Mouse (Mus musculus) forebrain, embryonic 12.5 days (tissue): ENCODE results near the gene Tusc2. TPM values are rescaled to one million over a fixed set of nuclear protein-coding genes. Genes with fewer than 3 reads are reported as not detected.
"Not testable (repeated sequence)": the region's sequence is repeated elsewhere in the genome, so short reads cannot be mapped to it uniquely, and the experiment has no call there.

Source experiments
- ATAC-seq: fragments of 200-750 bp; cut with Nextera tagmentation; 2 replicates; pipeline ENCODE4 v1.8.0; 2017; ENCODE audit warnings: moderate TSS enrichment; ENCODE audit not compliant: low FRiP score
- H3K27ac ChIP-seq: fragments of 300-500 bp; sonication (generic); 2 replicates; pipeline ENCODE4 v1.5.1; 2016; ENCODE audit warnings: mild to moderate bottlenecking
- H3K27me3 ChIP-seq: fragments of 300-500 bp; sonication (generic); 2 replicates; pipeline ENCODE4 v1.6.1; 2016; ENCODE audit warnings: mild to moderate bottlenecking
- H3K36me3 ChIP-seq: fragments of 300-500 bp; sonication (generic); replicated peaks from 2 replicates; pipeline ENCODE4 v1.6.1; 2016; ENCODE audit warnings: mild to moderate bottlenecking
- H3K4me1 ChIP-seq: fragments of 300-500 bp; sonication (generic); 2 replicates; pipeline ENCODE4 v1.6.1; 2016
- H3K4me2 ChIP-seq: fragments of 300-500 bp; sonication (generic); 2 replicates; pipeline ENCODE4 v1.6.1; 2016; ENCODE audit warnings: mild to moderate bottlenecking, moderate library complexity
- H3K4me3 ChIP-seq: fragments of 300-500 bp; sonication (generic); replicated peaks from 2 replicates; pipeline ENCODE4 v1.5.1; 2016; ENCODE audit warnings: mild to moderate bottlenecking
- H3K9ac ChIP-seq: fragments of 300-500 bp; sonication (generic); 2 replicates; pipeline ENCODE4 v1.6.1; 2016; ENCODE audit warnings: mild to moderate bottlenecking
- H3K9me3 ChIP-seq: fragments of 300-500 bp; sonication (generic); 2 replicates; pipeline ENCODE4 v1.6.1; 2016
- WGBS: fragments of 180-500 bp; shearing (Covaris S2); methylation state at CpG from one replicate; pipeline ENCODE4 v1.1.7; 2016; 5-methylcytosine and 5-hydroxymethylcytosine counted together
- polyA plus RNA-seq: library from polyadenylated mRNA; unstranded; fragments of >200 nt; fragmentation: Nextera tagmentation; extraction: Ambion mirVana; gene quantifications from 2 replicates; pipeline ENCODE4 v1.2.1, GENCODE M21; 2016

The Tusc2 gene
- polyA plus RNA-seq, 1 experiment from 2014 or later, result 77.2 TPM

- H3K9ac ChIP-seq, result no peak overlapping the region
- H3K27ac ChIP-seq, result no peak overlapping the region
- no peaks in the 10 kb centered on the region for H3K27me3 ChIP-seq
- no peaks in the 10 kb centered on the region for H3K9me3 ChIP-seq
- no peak overlapping the region for H3K4me3 ChIP-seq
- H3K36me3 ChIP-seq, result peaks cover 48% of the 10 kb centered on the region
- H3K4me1 ChIP-seq, result peaks cover 54% of the 10 kb centered on the region
- WGBS, result 90% methylated on average over 2 of the region's 2 CpGs
- ATAC-seq, result no peak
- H3K4me2 ChIP-seq, result no peak overlapping the region
These were observed 9.2 kb downstream of the Tusc2 start for GRCm38 (mm10) chr9:107572327-107572662.

GRCm38 (mm10) chr9:107573774-107574173 lies 10.7 kb downstream of the Tusc2 start:
- not testable (repeated sequence) for ATAC-seq, H3K4me2 ChIP-seq
- H3K4me1 ChIP-seq, result peaks cover 47% of the 10 kb centered on the region

DNA sequence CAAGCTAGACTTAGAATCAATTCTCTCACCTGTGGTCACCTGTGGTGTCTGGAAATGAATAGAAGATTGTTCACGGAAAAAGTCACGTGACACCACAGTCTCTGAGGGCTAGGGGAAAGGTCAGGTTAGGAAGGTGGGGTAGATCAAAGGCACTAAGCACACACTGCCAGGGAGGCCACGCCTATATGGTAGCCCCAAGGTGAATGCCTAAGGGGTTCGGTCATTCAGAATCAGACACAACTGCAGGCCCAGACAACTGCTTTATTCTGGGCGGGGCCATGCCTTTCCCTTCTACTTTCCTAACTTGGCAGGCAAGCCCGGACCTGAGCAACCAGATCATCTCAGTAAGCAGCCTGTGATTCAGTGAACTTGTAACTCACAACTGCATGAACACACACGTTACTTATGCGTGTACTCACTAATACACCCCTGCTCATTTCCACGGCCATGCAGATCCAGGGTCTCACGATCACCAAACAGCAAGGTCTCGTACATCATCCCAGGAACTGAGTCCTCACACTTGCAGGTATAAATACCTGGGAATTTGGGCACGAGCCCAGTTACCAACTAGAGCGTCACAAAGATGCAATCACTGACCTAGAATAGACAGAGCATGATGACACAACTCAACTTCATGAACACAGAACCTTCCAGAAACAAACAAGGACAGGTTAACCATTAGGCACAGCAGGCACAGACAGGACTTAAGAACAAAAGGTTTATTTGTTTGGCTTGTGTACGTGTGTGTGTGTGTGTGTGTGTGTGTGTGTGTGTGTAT lies 12.7 kb downstream of the Tusc2 start:
- Histone ChIP-seq H3K9ac (no peak overlapping the region), H3K27ac (peak overlapping the region; percentile 57; the same call in 1 of the 2 replicates)
- ATAC-seq, result no peak

More at GRCm38 (mm10) chr9:107573774-107574173, 10.7 kb downstream of the Tusc2 start:
- H3K4me3 ChIP-seq, H3K9ac ChIP-seq, H3K27me3 ChIP-seq, H3K27ac ChIP-seq, H3K9me3 ChIP-seq: not testable (repeated sequence)
- 82% methylated on average over 6 of the region's 6 CpGs for WGBS
- peaks cover 48% of the 10 kb centered on the region for H3K36me3 ChIP-seq

DNA sequence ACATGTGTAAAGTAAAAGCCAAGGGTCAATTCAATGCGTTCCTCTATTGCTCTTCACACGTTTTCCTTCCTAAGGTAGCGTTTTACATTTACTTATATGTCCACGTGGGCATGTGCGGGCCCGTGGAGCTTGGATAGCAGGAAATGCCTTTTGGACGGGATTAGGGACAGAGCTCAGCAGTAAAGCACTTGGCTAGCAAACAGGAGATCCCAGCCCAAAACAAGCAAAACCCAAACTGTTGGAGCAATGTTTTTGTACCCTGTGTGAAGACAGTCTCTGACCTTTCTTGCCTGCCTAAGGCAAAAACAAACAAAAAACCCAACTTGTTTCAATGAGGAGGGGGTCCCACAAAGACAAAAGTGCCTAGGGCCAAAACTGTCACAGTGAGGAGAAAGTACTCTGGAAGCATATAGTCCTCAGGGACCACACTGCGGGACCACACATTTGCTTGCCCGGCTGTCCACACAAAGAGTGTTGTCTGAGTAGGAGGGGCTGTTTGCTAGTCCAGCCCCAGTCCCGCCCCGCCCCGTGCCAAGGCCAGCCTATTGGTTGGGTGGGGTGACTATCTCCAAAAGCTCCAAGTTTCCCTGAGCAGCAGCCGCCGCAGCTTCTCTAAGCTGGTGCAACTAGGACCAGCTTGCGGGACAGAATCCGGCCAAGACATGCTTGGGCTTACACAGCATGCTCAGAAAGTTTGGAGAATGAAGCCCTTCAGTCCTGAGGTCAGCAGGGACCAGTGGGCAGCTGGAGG lies 13.5 kb downstream of the Tusc2 start, which contains the start of gene Hyal1:
Gene Hyal1, plus strand, starts transcription at position 571 of the 751 bp plus-strand sequence.
- Histone ChIP-seq H3K36me3 (peaks cover 36% of the 10 kb centered on the region), H3K4me2 (peak within 1 kb of the TSS; percentile 46), H3K9me3 (no peaks in the 10 kb centered on the region), H3K27ac (peak within 1 kb of the TSS; percentile 57), H3K27me3 (no peaks in the 10 kb centered on the region), H3K9ac (peak within 1 kb of the TSS; percentile 41; the same call in 1 of the 2 replicates), H3K4me1 (peaks cover 48% of the 10 kb centered on the region), H3K4me3 (peak within 1 kb of the TSS; percentile 28)
- peak; percentile 77 for ATAC-seq
- 28% methylated on average over 16 of the region's 16 CpGs for WGBS

More for the DNA sequence above, 12.7 kb downstream of the Tusc2 start:
- no peak overlapping the region for H3K4me2 ChIP-seq
- no peak overlapping the region for H3K4me3 ChIP-seq
- H3K27me3 ChIP-seq, result no peaks in the 10 kb centered on the region
- peaks cover 43% of the 10 kb centered on the region for H3K36me3 ChIP-seq
- H3K4me1 ChIP-seq, result peaks cover 50% of the 10 kb centered on the region
- 91% methylated on average over 14 of the region's 14 CpGs for WGBS
- H3K9me3 ChIP-seq, result no peaks in the 10 kb centered on the region

- no peak overlapping the region for H3K9ac ChIP-seq
- no peak for ATAC-seq
- H3K4me1 ChIP-seq, result peaks cover 49% of the 10 kb centered on the region
- no peaks in the 10 kb centered on the region for H3K27me3 ChIP-seq
- peaks cover 22% of the 10 kb centered on the region for H3K36me3 ChIP-seq
- H3K4me3 ChIP-seq, result no peak overlapping the region
- no peak overlapping the region for H3K27ac ChIP-seq
- H3K9me3 ChIP-seq, result no peaks in the 10 kb centered on the region
- H3K4me2 ChIP-seq, result no peak overlapping the region
- whole genome bisulfite sequencing, result 92% methylated on average over 10 of the region's 10 CpGs
These were observed 14.8 kb downstream of the Tusc2 start for GRCm38 (mm10) chr9:107577871-107578270.

DNA sequence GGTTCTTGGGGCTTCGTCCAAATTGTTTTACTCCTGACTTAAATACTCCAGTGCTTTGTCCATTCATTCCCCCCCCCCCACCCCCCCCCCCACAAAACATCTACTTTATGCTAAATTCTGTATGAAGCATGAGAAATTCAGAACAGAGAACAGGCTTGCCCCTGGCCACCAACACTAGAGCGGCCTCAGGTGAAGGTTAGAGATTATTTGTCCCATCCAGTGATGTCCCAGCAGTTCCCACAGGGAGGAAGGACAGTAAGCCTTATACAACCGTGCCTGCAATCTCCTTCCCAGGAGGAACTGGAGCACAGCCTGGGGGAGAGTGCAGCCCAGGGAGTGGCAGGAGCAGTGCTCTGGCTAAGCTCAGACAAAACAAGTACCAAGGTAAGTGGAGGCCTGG lies 15.5 kb downstream of the Tusc2 start, which contains the start of gene Naa80:
Gene Naa80, plus strand, starts transcription at position 301 of the 400 bp plus-strand sequence.
- peaks cover 22% of the 10 kb centered on the region for H3K36me3 ChIP-seq
- H3K27ac ChIP-seq, result no peak within 1 kb of the TSS
- no peak for ATAC-seq
- no peak within 1 kb of the TSS for H3K4me3 ChIP-seq
- H3K4me1 ChIP-seq, result peaks cover 49% of the 10 kb centered on the region
- 80% methylated on average over 3 of the region's 3 CpGs for WGBS
- H3K4me2 ChIP-seq, result no peak within 1 kb of the TSS
- H3K9me3 ChIP-seq, result no peaks in the 10 kb centered on the region
- no peaks in the 10 kb centered on the region for H3K27me3 ChIP-seq
- H3K9ac ChIP-seq, result peak within 1 kb of the TSS; percentile 2; the same call in 1 of the 2 replicates

DNA sequence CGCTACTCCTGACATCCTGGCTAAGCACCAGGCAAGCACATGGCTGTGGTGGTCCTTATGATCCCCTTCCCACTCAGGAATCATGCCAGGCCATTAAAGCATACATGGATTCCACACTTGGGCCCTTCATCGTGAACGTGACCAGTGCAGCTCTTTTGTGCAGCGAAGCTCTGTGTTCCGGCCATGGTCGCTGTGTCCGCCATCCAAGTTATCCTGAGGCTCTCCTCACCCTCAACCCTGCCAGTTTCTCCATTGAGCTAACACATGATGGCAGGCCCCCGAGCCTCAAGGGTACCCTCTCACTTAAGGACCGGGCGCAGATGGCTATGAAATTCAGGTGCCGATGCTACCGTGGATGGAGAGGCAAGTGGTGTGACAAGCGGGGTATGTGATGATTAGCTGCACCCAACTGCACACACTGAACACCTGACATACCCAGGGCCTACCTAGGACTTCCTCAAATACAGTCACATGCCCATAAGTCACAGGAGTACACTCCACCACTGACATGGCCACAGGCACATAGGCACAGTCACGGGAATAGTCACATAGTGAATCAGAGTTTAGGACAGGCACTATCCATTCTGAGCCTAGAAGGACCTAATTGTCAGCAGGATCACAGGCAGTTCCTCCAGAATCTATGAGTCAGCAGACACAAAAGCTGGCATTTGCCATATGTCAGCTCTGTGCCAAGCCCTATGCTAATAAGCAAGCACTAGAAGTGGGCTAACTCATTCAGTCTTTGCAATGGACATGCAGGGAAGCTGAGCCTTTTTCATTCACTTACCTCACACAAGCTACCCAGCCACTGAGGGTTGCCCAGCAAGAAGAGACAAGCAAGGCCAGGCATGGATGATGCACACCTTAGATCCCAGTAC lies 16.2 kb downstream of the Tusc2 start:
- Histone ChIP-seq H3K9me3 (no peaks in the 10 kb centered on the region), H3K9ac (peak overlapping the region; percentile 2; the same call in 1 of the 2 replicates), H3K27ac (no peak overlapping the region), H3K4me2 (no peak overlapping the region), H3K36me3 (peaks cover 20% of the 10 kb centered on the region), H3K27me3 (no peaks in the 10 kb centered on the region), H3K4me3 (no peak overlapping the region), H3K4me1 (peaks cover 49% of the 10 kb centered on the region)
- WGBS, result 92% methylated on average over 14 of the region's 14 CpGs
- no peak for ATAC-seq

- peak; percentile 78 for ATAC-seq
- Histone ChIP-seq H3K4me3 (peak within 1 kb of the TSS; percentile 61), H3K9me3 (no peaks in the 10 kb centered on the region), H3K27ac (peak within 1 kb of the TSS; percentile 88), H3K4me2 (peak within 1 kb of the TSS; percentile 92), H3K27me3 (no peaks in the 10 kb centered on the region), H3K9ac (peak within 1 kb of the TSS; percentile 77), H3K36me3 (peaks cover 10% of the 10 kb centered on the region), H3K4me1 (peaks cover 49% of the 10 kb centered on the region)
- 1% methylated on average over 32 of the region's 32 CpGs for WGBS
These were observed 17.7 kb downstream of the Tusc2 start, which contains the start of gene Hyal3 for GRCm38 (mm10) chr9:107580501-107581317. Gene Hyal3, plus strand, starts transcription at chr9:107580818.

- H3K9ac ChIP-seq, result peak overlapping the region; percentile 77
- H3K27ac ChIP-seq, result no peak overlapping the region
- peaks cover 42% of the 10 kb centered on the region for H3K4me1 ChIP-seq
- ATAC-seq, result no peak
- WGBS, result 81% methylated on average over 4 of the region's 4 CpGs
- H3K27me3 ChIP-seq, result no peaks in the 10 kb centered on the region
- H3K9me3 ChIP-seq, result no peaks in the 10 kb centered on the region
- H3K36me3 ChIP-seq, result peaks cover 10% of the 10 kb centered on the region
- peak overlapping the region; percentile 61 for H3K4me3 ChIP-seq
- H3K4me2 ChIP-seq, result peak overlapping the region; percentile 92
These were observed 18.5 kb downstream of the Tusc2 start for GRCm38 (mm10) chr9:107581584-107581983.

DNA sequence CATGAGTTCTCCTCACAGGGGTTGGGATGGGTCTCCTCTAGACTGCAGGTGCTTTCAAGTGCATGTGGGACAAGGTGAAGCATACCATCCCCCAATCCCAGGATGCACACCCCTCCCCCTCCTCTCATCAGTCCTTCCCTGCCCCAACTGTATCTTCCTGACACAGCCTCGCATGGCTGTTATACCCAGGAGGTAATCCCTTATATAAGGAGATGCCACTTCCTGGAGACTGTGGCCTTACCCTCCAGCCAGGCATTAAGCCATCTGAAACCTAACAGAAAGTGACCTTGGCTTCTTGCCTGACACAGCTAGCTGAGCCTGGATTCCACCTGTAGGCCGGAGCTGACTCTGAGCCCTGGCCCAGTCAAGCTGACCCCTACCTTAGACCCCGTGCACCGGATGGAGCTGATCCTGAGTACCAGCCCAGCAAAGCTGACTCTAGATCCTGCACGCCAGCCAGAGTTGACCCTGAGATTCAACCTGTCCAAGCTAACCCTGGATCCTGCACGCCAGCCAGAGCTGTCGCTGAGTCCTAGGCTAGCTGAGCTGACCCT lies 19.5 kb downstream of the Tusc2 start:
- H3K9ac ChIP-seq, result no peak overlapping the region
- WGBS, result 89% methylated on average over 7 of the region's 7 CpGs
- H3K27me3 ChIP-seq, result no peaks in the 10 kb centered on the region
- no peak overlapping the region for H3K27ac ChIP-seq
- H3K9me3 ChIP-seq, result no peaks in the 10 kb centered on the region
- no peak overlapping the region for H3K4me2 ChIP-seq
- H3K4me1 ChIP-seq, result peaks cover 32% of the 10 kb centered on the region
- ATAC-seq, result no peak
- no peak overlapping the region for H3K4me3 ChIP-seq
- H3K36me3 ChIP-seq, result peaks cover 10% of the 10 kb centered on the region

DNA sequence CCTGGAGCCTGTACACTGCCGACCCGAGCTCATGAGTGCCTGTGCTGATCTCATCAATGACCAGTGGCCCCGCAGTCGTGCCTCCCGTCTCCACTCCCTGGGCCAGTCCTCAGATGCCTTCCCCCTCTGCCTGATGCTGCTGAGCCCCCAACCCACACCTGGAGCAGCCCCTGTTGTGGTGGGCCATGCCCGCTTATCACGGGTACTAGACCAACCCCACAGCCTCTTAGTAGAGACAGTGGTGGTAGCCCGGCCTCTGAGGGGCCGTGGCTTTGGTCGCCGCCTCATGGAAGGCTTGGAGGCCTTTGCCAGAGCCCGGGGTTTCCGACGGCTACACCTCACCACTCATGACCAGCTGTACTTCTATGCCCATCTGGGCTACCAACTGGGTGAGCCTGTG lies 20.1 kb downstream of the Tusc2 start:
- H3K4me2 ChIP-seq, result no peak overlapping the region
- peaks cover 10% of the 10 kb centered on the region for H3K36me3 ChIP-seq
- no peak overlapping the region for H3K27ac ChIP-seq
- WGBS, result 85% methylated on average over 14 of the region's 14 CpGs
- H3K4me3 ChIP-seq, result no peak overlapping the region
- no peaks in the 10 kb centered on the region for H3K9me3 ChIP-seq
- H3K4me1 ChIP-seq, result peaks cover 35% of the 10 kb centered on the region
- ATAC-seq, result no peak
- H3K27me3 ChIP-seq, result no peaks in the 10 kb centered on the region
- H3K9ac ChIP-seq, result no peak overlapping the region
